Mouse (Mus musculus) bone marrow, adult 2 months (tissue): ENCODE measurements around the gene Dtnb. TPM values are rescaled to one million over a fixed set of nuclear protein-coding genes. Genes with fewer than 3 reads are reported as not detected.

Source experiments
- H3K27ac ChIP-seq: fragments of 200-500 bp; 2 replicates; pipeline ENCODE4 v1.5.1; 2012; ENCODE audit warnings: low read depth, mild to moderate bottlenecking, control low read depth, inconsistent platforms, low read length; ENCODE audit not compliant: control insufficient read depth, poor library complexity, insufficient read depth
- H3K4me1 ChIP-seq: fragments of 200-500 bp; 2 replicates; pipeline ENCODE4 v1.6.1; 2011; ENCODE audit warnings: low read length; ENCODE audit not compliant: control insufficient read depth, insufficient read depth
- H3K4me3 ChIP-seq: fragments of 200-500 bp; replicated peaks from 2 replicates; pipeline ENCODE3; 2011; ENCODE audit warnings: mild to moderate bottlenecking, low read depth, low read length, control low read depth; ENCODE audit not compliant: control insufficient read depth
- CTCF ChIP-seq: fragments of 200-500 bp; IDR thresholded peaks from 2 replicates; pipeline ENCODE4 v1.5.1; 2011; ENCODE audit warnings: low read length, control low read depth; ENCODE audit not compliant: control insufficient read depth, insufficient read depth
- POLR2A ChIP-seq: fragments of 200-500 bp; IDR thresholded peaks from 2 replicates; pipeline ENCODE4 v1.6.1; 2011; ENCODE audit warnings: low read depth, mild to moderate bottlenecking, control low read depth, low read length, borderline replicate concordance; ENCODE audit not compliant: control insufficient read depth
- WGBS: fragments of 180-500 bp; shearing (Covaris S2); methylation state at CpG from one replicate; pipeline ENCODE4 v1.1.7; 2018; 5-methylcytosine and 5-hydroxymethylcytosine counted together
- polyA plus RNA-seq: library from polyadenylated mRNA; stranded (reverse); fragments of >200 nt; gene quantifications from 2 replicates; pipeline ENCODE4 v1.2.4, GENCODE M21; 2011; ENCODE audit warnings: low replicate concordance; ENCODE audit not compliant: missing spikeins, insufficient read depth, insufficient read length

Gene Dtnb
- polyA plus RNA-seq, 1 experiment: 34.6 TPM

GRCm38 (mm10) chr12:3660985-3661635 lies 88.9 kb downstream of the Dtnb start:
- WGBS: 8% methylated on average over 1 of the region's 1 CpGs
- Histone ChIP-seq H3K27ac (no peak overlapping the region), H3K4me3 (no peak overlapping the region), H3K4me1 (peaks cover 1% of the 10 kb centered on the region; the same call in 1 of the 2 replicates)
- TF ChIP-seq POLR2A: no peak
- no peak for TF ChIP-seq CTCF

GRCm38 (mm10) chr12:3662660-3663059 lies 90.5 kb downstream of the Dtnb start:
- peaks cover 1% of the 10 kb centered on the region; the same call in 1 of the 2 replicates for H3K4me1 ChIP-seq
- no peak overlapping the region for H3K27ac ChIP-seq
- TF ChIP-seq POLR2A (no peak), CTCF (no peak)
- no peak overlapping the region for H3K4me3 ChIP-seq

GRCm38 (mm10) chr12:3663386-3663785 lies 91.2 kb downstream of the Dtnb start:
- TF ChIP-seq POLR2A (no peak), CTCF (no peak)
- peaks cover 1% of the 10 kb centered on the region; the same call in 1 of the 2 replicates for H3K4me1 ChIP-seq
- WGBS: 89% methylated on average over 7 of the region's 7 CpGs
- H3K27ac ChIP-seq: no peak overlapping the region
- H3K4me3 ChIP-seq: no peak overlapping the region

GRCm38 (mm10) chr12:3669971-3670381 lies 97.8 kb downstream of the Dtnb start:
- TF ChIP-seq CTCF (no peak), POLR2A (no peak)
- Histone ChIP-seq H3K4me3 (no peak overlapping the region), H3K4me1 (peaks cover 1% of the 10 kb centered on the region; the same call in 1 of the 2 replicates), H3K27ac (no peak overlapping the region)
- 56% methylated on average over 5 of the region's 5 CpGs for WGBS

- Histone ChIP-seq H3K27ac (no peak overlapping the region), H3K4me1 (peaks cover 1% of the 10 kb centered on the region; the same call in 1 of the 2 replicates), H3K4me3 (no peak overlapping the region)
- WGBS: 14% methylated on average over 4 of the region's 4 CpGs
- TF ChIP-seq CTCF: no peak
- TF ChIP-seq POLR2A: no peak
Observed at GRCm38 (mm10) chr12:3671117-3671516, 98.9 kb downstream of the Dtnb start.

- no peak overlapping the region for H3K4me3 ChIP-seq
- TF ChIP-seq CTCF: no peak
- TF ChIP-seq POLR2A: no peak
- H3K27ac ChIP-seq: no peak overlapping the region
- peaks cover 1% of the 10 kb centered on the region; the same call in 1 of the 2 replicates for H3K4me1 ChIP-seq
- WGBS: 56% methylated on average over 9 of the region's 9 CpGs
Observed at GRCm38 (mm10) chr12:3672786-3673185, 100.6 kb downstream of the Dtnb start.

GRCm38 (mm10) chr12:3673886-3674285 lies 101.7 kb downstream of the Dtnb start:
- Histone ChIP-seq H3K27ac (no peak overlapping the region), H3K4me3 (no peak overlapping the region), H3K4me1 (peaks cover 1% of the 10 kb centered on the region; the same call in 1 of the 2 replicates)
- WGBS: 65% methylated on average over 8 of the region's 8 CpGs
- TF ChIP-seq CTCF (no peak), POLR2A (no peak)

- 92% methylated on average over 9 of the region's 9 CpGs for WGBS
- H3K4me3 ChIP-seq: no peak overlapping the region
- TF ChIP-seq CTCF (no peak), POLR2A (no peak)
- no peak overlapping the region for H3K27ac ChIP-seq
- peaks cover 1% of the 10 kb centered on the region; the same call in 1 of the 2 replicates for H3K4me1 ChIP-seq
Observed at GRCm38 (mm10) chr12:3674913-3675312, 102.7 kb downstream of the Dtnb start.
